Mouse (Mus musculus) adrenal gland, adult 8-10 months (tissue): ENCODE measurements around the gene Gm17387. TPM values are rescaled to one million over a fixed set of nuclear protein-coding genes. Genes with fewer than 3 reads are reported as not detected.

Experiments
- DNase-seq: peaks from one replicate; pipeline ENCODE4 v3.0.0; 2022
- total RNA-seq, 4 experiments: library from RNA; stranded (reverse); gene quantifications; 2 replicates each; pipeline ENCODE4 v1.2.4; 2022

Gene Gm17387
- total RNA-seq, 4 experiments from 2014 or later, result not detected

DNA sequence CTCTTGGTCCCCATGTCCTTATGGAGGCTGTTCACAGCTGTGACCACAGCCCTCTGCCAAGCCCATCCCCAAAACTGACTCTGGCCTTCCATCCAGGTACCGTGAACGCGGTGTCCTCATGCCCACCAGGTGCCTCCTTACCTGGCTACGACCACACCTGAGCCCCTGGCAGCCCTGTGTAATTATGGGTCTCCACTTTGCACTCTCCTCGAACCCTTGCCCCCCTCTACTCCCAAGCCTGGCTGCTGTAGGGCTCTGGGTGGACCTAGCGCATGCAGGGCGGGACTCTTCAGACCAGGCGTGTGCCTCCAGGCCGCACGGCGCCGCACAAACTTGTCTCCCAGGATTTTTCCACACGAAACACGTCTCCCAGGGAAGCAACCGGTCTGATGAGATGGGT, 48.9 kb downstream of the Gm17387 start, which contains the start of gene Pkp3:
Pkp3 (plus strand) TSS at position 378 of the 400 bp plus-strand sequence.
- DNase-seq, result no peak

DNA sequence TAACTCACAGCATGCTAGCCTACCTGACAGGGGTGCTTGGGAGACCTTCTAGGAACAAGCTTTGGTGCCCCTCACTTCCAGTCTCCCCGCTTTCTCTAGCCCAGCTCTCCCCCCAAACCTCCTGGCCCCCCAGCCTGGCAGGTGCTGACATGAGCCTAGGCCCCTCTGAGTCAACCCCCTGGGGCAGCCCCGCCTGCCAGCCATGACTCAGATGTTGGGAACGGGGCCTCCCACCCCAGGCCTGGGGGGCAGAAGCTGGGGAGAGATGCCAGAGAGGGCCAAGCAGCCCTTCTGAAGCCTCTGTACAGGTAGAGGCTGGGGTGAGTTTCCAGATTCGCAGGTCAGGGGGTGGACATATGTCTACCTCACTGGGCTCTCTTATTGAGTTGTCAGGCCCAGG, 49.9 kb downstream of the Gm17387 start:
- DNase-seq, result no peak

Other genes with a start within 250 kb of the Gm17387 start
- gene Syce1, start 241.3 kb upstream of the Gm17387 start, total RNA-seq, result not detected
- 1 to 10 TPM; 3.8 to 8.6 (median 5.7) TPM for gene Zfp941, start 207.0 kb upstream of the Gm17387 start, total RNA-seq
- 1 to 10 TPM in 2 of 4 experiments, under 1 TPM in 1, not detected in 1; 0.73 to 1.8 (median 1.0) TPM for gene Urah, start 194.1 kb upstream of the Gm17387 start, total RNA-seq
- not detected for gene Scgb1c1, start 183.6 kb upstream of the Gm17387 start, total RNA-seq
- gene Odf3, start 181.3 kb upstream of the Gm17387 start, total RNA-seq, result 1 to 10 TPM in 2 of 4 experiments, under 1 TPM in 1, not detected in 1; 0.23 to 1.3 (median 1.2) TPM
- gene Gm45785, start 172.8 kb upstream of the Gm17387 start, total RNA-seq, result 1 to 10 TPM in 2 of 4 experiments, not detected in 2; 1.0 to 1.2 TPM
- 10 to 100 TPM; 59.8 to 87.7 (median 75.9) TPM for gene Ric8a, start 172.2 kb upstream of the Gm17387 start, total RNA-seq
- 10 to 100 TPM; 37.7 to 53.3 (median 46.1) TPM for gene Bet1l, start 171.6 kb upstream of the Gm17387 start, total RNA-seq
- gene Psmd13, start 147.2 kb upstream of the Gm17387 start, total RNA-seq, result 100 to 1,000 TPM; 113 to 125 (median 116) TPM
- gene Sirt3, start 146.8 kb upstream of the Gm17387 start, total RNA-seq, result 10 to 100 TPM; 33.4 to 48.7 (median 41.0) TPM
- gene Cox8b, start 128.7 kb upstream of the Gm17387 start, total RNA-seq, result 100 to 1,000 TPM in 3 of 4 experiments, 10 to 100 TPM in 1; 73.2 to 522 (median 364) TPM
- 1 to 10 TPM; 1.4 to 4.0 (median 2.9) TPM for gene Nlrp6, start 108.2 kb upstream of the Gm17387 start, total RNA-seq
- gene Pgghg, start 87.7 kb upstream of the Gm17387 start, total RNA-seq, result 10 to 100 TPM; 37.1 to 69.0 (median 52.9) TPM
- gene Ifitm5, start 78.8 kb upstream of the Gm17387 start, total RNA-seq, result 1 to 10 TPM; 1.1 to 2.7 (median 1.9) TPM
- gene Gm45717, start 73.2 kb upstream of the Gm17387 start, total RNA-seq, result not detected
- 100 to 1,000 TPM; 431 to 671 (median 563) TPM for gene Ifitm2, start 73.1 kb upstream of the Gm17387 start, total RNA-seq
- 10 to 100 TPM; 10.6 to 14.0 (median 13.4) TPM for gene Ifitm1, start 61.9 kb upstream of the Gm17387 start, total RNA-seq
- 100 to 1,000 TPM; 105 to 128 (median 116) TPM for gene Ifitm3, start 18.4 kb upstream of the Gm17387 start, total RNA-seq
- gene Ifitm6, start 11.2 kb upstream of the Gm17387 start, total RNA-seq, result 1 to 10 TPM in 2 of 4 experiments, under 1 TPM in 1, not detected in 1; 0.81 to 1.5 (median 1.2) TPM
- gene B4galnt4, start 32.0 kb downstream of the Gm17387 start, total RNA-seq, result 1 to 10 TPM; 2.0 to 6.1 (median 2.7) TPM
- 1 to 10 TPM; 1.6 to 3.1 (median 2.1) TPM for gene Pkp3, start 49.1 kb downstream of the Gm17387 start, total RNA-seq
- gene Sigirr, start 71.4 kb downstream of the Gm17387 start, total RNA-seq, result 1 to 10 TPM; 4.2 to 5.8 (median 4.8) TPM
- gene Ano9, start 88.7 kb downstream of the Gm17387 start, total RNA-seq, result under 1 TPM in 1 of 4 experiments, not detected in 3; 0.21 TPM
- 10 to 100 TPM; 36.4 to 46.7 (median 43.0) TPM for gene Ptdss2, start 93.3 kb downstream of the Gm17387 start, total RNA-seq
- 100 to 1,000 TPM; 339 to 382 (median 360) TPM for gene Rnh1, start 143.7 kb downstream of the Gm17387 start, total RNA-seq
- 100 to 1,000 TPM in 1 of 4 experiments, 10 to 100 TPM in 3; 80.0 to 105 (median 92.6) TPM for gene Hras, start 164.9 kb downstream of the Gm17387 start, total RNA-seq
- 10 to 100 TPM in 1 of 4 experiments, 1 to 10 TPM in 3; 6.6 to 12.1 (median 8.4) TPM for gene Lrrc56, start 165.0 kb downstream of the Gm17387 start, total RNA-seq
- under 1 TPM; 0.12 to 0.94 (median 0.66) TPM for gene Lmntd2, start 184.9 kb downstream of the Gm17387 start, total RNA-seq
- gene Rassf7, start 186.7 kb downstream of the Gm17387 start, total RNA-seq, result 1 to 10 TPM; 5.6 to 7.7 (median 6.3) TPM
- 10 to 100 TPM; 79.8 to 92.9 (median 84.3) TPM for gene Phrf1, start 199.7 kb downstream of the Gm17387 start, total RNA-seq
- gene Irf7, start 237.3 kb downstream of the Gm17387 start, total RNA-seq, result 10 to 100 TPM in 2 of 4 experiments, 1 to 10 TPM in 2; 7.0 to 10.7 (median 9.4) TPM
- gene Cdhr5, start 247.7 kb downstream of the Gm17387 start, total RNA-seq, result 1 to 10 TPM; 2.3 to 5.5 (median 3.2) TPM